8 mouse cellular contexts compared by ENCODE assay signal in genomic region chr10:12694774-12695173, GRCm38 (mm10).
DNase-seq lines count a peak whose midpoint lies in the region; ATAC-seq lines count a peak whose summit lies in the region.

No protein-coding gene starts in this region.

- ATAC-seq in cerebellum, adult (ENCODE audit: insufficient number of reproducible peaks, low FRiP score, low TSS enrichment), result no peak

- intact Hi-C loops in left cerebral cortex, postnatal 14 days (cut with DNase I), result no loop called here

- DNase-seq in adrenal gland, adult 2 months, result peak; percentile 17
- DNase-seq in adrenal gland, adult 18-20 months (ENCODE audit: low spot score in 2 of 2), result no peak
- DNase-seq in gastrocnemius, postnatal 10 days, result peak; percentile 30
- DNase-seq in kidney, adult 8-10 months, result peak; percentile 10 to 17
- peak; percentile 65 for DNase-seq in lung, postnatal 25 days (ENCODE audit: low spot score)
- no peak for DNase-seq in cerebellum, adult 11 months
- no peak for DNase-seq in left cerebral cortex, postnatal 14 days (ENCODE audit: low spot score in 2 of 2)

Comparison
In these comparisons a context has a peak if more than half of its experiments do, and no peak if none do; other contexts are left out.
1. DNase-seq: peak in adrenal gland, adult 2 months (single experiment), gastrocnemius, postnatal 10 days (single experiment), kidney, adult 8-10 months (2 of 2) and lung, postnatal 25 days (single experiment); none in adrenal gland, adult 18-20 months (0 of 2), cerebellum, adult 11 months (single experiment) and left cerebral cortex, postnatal 14 days (0 of 2).